Mouse (Mus musculus): ENCODE data around the gene Hrk.

- TF ChIP-seq CTCF (IDR thresholded peaks at IDR 0.05; ENCODE audit: borderline replicate concordance, extremely low read depth, insufficient read depth, insufficient read length) (no peak), POLR2A (IDR thresholded peaks at IDR 0.05; ENCODE audit: borderline replicate concordance, extremely low read depth, insufficient read depth, insufficient read length, poor library complexity, severe bottlenecking) (no peak)
Observed at GRCm38 (mm10) chr5:118164581-118164980, at the start of gene Hrk.

Measured in brain, embryonic 14.5 days (tissue).